Mouse (Mus musculus): ENCODE results near the gene Zfp638.

GRCm38 (mm10) chr6:83863538-83863937, 3.4 kb upstream of the Zfp638 start:
- TF ChIP-seq POLR2A (IDR thresholded peaks at IDR 0.05; ENCODE audit: low read depth, low read length) (no peak), CTCF (conservative IDR thresholded peaks at IDR 0.05; ENCODE audit: insufficient read depth, insufficient read length, low read depth, low read length) (no peak)

Data from kidney, adult 2 months (tissue).